Mouse (Mus musculus): ENCODE measurements around the gene Tor1b. TPM values are rescaled to one million over a fixed set of nuclear protein-coding genes. Genes with fewer than 3 reads are reported as not detected.

Gene Tor1b
- total and polyA plus RNA-seq, 3 experiments: 17.1 to 26.4 (median 23.9) TPM

DNA sequence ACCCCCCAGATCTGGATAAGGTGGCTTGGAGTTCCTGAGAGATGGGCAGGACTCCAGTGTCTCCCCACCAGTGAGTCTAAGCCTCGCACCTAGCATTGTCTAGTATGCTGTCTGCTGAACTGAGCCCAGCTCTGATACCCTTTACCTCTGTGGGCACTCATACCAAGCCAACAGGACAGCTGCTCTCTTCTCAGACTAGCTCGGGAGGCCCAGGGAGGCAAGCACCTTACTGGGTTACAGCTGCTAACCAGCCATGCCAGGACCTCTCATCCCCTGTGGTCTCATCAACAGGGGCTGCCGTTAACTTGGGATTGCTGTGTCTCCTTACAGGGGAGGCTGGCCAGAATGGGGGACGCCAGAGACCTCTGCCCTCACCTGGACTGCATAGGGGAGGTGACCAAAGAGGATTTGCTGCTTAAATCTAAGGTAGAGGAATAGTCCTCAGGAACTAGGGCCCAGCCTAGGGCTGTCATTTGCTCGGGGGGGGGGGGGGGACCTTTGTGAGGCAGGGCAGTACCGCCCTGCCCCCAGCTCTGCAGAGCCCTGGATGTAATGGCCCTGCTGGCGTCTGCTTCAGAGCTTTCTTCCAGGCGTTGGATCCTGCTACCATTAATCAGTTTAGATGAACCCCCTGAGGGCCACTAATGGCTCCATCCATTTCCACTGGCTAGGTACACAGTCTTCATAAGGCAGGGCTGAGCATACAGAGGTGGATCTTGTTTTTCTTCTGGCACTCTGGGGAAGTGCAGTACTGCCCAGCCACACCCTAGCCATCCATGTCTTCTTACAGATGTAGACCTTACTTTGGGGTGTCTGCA is 45.9 kb downstream of the Tor1b start:
- TF ChIP-seq EP300 (IDR thresholded peaks at IDR 0.05; ENCODE audit: insufficient read depth, low read depth, low read length) (no peak), POLR2A (IDR thresholded peaks at IDR 0.05; ENCODE audit: insufficient read depth, low read depth, low read length) (no peak), CTCF (IDR thresholded peaks at IDR 0.05) (no peak)
- Histone ChIP-seq H3K27me3 (ENCODE audit: control insufficient read depth, insufficient read depth, low read length) (no peaks in the 10 kb centered on the region), H3K4me3 (no peak overlapping the region), H3K27ac (no peak overlapping the region), H3K79me2 (replicated peaks; ENCODE audit: control insufficient read depth, insufficient read depth, low read length) (no peaks in the 10 kb centered on the region), H3K36me3 (ENCODE audit: control insufficient read depth, insufficient read depth, low read length) (no peaks in the 10 kb centered on the region), H3K4me1 (ENCODE audit: control insufficient read depth, insufficient read depth, low read length) (no peaks in the 10 kb centered on the region), H3K9ac (ENCODE audit: low read depth, low read length) (no peak overlapping the region)
- 84% methylated on average over 8 of the region's 8 CpGs for WGBS
- intact Hi-C loops (cut with DNase I): no loop called here
- no peak for DNase-seq

DNA sequence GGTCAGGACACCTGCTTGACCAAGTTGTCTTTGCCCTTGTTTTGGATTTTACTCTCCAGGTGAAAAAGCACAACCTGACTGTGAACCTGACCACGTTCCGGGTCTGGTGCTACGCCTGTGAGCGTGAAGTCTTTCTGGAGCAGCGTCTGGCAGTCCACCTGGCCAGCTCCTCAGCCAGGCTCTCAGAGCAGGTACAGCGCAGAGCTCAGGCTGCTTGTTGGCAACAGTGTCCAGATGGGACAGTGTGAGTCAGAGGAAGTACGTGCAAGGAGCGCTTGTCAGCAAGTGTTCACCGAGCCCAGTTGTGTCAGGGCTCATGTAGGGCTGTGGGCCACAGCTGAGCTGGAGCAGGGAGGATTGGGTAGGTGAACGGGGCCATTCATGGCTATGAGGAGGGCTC is 50.1 kb downstream of the Tor1b start:
- TF ChIP-seq POLR2A (IDR thresholded peaks at IDR 0.05; ENCODE audit: insufficient read depth, low read depth, low read length): no peak
- no peak for TF ChIP-seq EP300 (IDR thresholded peaks at IDR 0.05; ENCODE audit: insufficient read depth, low read depth, low read length)
- TF ChIP-seq CTCF (IDR thresholded peaks at IDR 0.05): no peak
- Histone ChIP-seq H3K4me3 (no peak overlapping the region), H3K79me2 (replicated peaks; ENCODE audit: control insufficient read depth, insufficient read depth, low read length) (no peaks in the 10 kb centered on the region), H3K27me3 (ENCODE audit: control insufficient read depth, insufficient read depth, low read length) (no peaks in the 10 kb centered on the region), H3K36me3 (ENCODE audit: control insufficient read depth, insufficient read depth, low read length) (no peaks in the 10 kb centered on the region), H3K9ac (ENCODE audit: low read depth, low read length) (no peak overlapping the region), H3K27ac (no peak overlapping the region), H3K4me1 (ENCODE audit: control insufficient read depth, insufficient read depth, low read length) (0 out of 2 replicates have a peak, but pooled peaks cover 1% of the 10 kb centered on the region)
- WGBS: 85% methylated on average over 10 of the region's 10 CpGs
- intact Hi-C loops (cut with DNase I): no loop called here
- DNase-seq: no peak

DNA sequence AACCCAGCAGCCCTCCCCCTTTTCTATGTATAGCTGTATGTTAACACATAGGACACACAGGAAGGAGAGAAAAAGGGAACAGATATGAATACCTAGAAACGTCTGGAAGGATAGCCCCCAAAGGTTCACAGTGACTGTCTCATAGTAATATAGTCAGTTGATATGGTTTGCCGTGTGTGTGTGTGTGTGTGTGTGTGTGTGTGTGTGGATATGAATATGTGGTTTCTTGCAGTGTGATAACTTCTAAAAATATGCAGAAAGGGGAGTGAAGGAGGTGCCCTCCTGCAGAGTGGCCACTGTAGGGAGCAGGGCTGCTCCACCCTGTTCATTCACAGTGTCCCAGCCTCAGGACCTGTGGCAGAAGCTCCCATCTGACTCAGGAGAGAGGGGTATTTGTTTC is 52.7 kb downstream of the Tor1b start:
- TF ChIP-seq POLR2A (IDR thresholded peaks at IDR 0.05; ENCODE audit: insufficient read depth, low read depth, low read length) (no peak), EP300 (IDR thresholded peaks at IDR 0.05; ENCODE audit: insufficient read depth, low read depth, low read length) (no peak), CTCF (IDR thresholded peaks at IDR 0.05) (no peak)
- Histone ChIP-seq H3K9ac (ENCODE audit: low read depth, low read length) (no peak overlapping the region), H3K36me3 (ENCODE audit: control insufficient read depth, insufficient read depth, low read length) (no peaks in the 10 kb centered on the region), H3K4me1 (ENCODE audit: control insufficient read depth, insufficient read depth, low read length) (0 out of 2 replicates have a peak, but pooled peaks cover 1% of the 10 kb centered on the region), H3K4me3 (no peak overlapping the region), H3K27ac (no peak overlapping the region), H3K79me2 (replicated peaks; ENCODE audit: control insufficient read depth, insufficient read depth, low read length) (no peaks in the 10 kb centered on the region), H3K27me3 (ENCODE audit: control insufficient read depth, insufficient read depth, low read length) (no peaks in the 10 kb centered on the region)
- DNase-seq: no peak
- intact Hi-C loops (cut with DNase I): no loop called here
- WGBS: 43% methylated on average over 2 of the region's 2 CpGs

DNA sequence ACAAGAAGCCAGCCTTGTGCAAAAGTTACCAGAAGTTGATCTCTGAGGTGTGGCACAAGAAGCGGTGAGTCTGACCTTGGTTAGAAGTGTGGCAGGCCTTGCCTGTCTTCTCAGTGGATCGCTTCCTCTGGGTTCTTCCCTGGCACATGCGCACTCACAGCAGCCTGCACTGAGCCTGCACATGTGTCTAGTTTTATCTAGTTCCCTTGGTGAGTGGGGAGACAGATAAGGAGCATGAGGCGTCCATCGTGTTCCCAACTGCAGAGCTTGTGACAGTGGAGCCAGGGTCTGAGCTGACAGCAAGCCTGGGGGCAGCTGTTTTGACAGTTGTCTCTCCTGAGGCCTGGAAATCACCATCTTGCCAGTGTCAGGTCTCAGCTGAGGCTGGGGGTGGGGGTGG is 53.7 kb downstream of the Tor1b start:
- H3K4me3 ChIP-seq: no peak overlapping the region
- no peaks in the 10 kb centered on the region for H3K36me3 ChIP-seq (ENCODE audit: control insufficient read depth, insufficient read depth, low read length)
- H3K4me1 ChIP-seq (ENCODE audit: control insufficient read depth, insufficient read depth, low read length): 0 out of 2 replicates have a peak, but pooled peaks cover 1% of the 10 kb centered on the region
- intact Hi-C loops (cut with DNase I): no loop called here
- H3K27ac ChIP-seq: peak overlapping the region; percentile 55
- no peaks in the 10 kb centered on the region for H3K27me3 ChIP-seq (ENCODE audit: control insufficient read depth, insufficient read depth, low read length)
- H3K9ac ChIP-seq (ENCODE audit: low read depth, low read length): no peak overlapping the region
- peak; percentile 45 to 70 for DNase-seq
- no peaks in the 10 kb centered on the region for H3K79me2 ChIP-seq (replicated peaks; ENCODE audit: control insufficient read depth, insufficient read depth, low read length)
- TF ChIP-seq CTCF (IDR thresholded peaks at IDR 0.05) (no peak), POLR2A (IDR thresholded peaks at IDR 0.05; ENCODE audit: insufficient read depth, low read depth, low read length) (peak; percentile 57; the same call in 1 of the 2 replicates), EP300 (IDR thresholded peaks at IDR 0.05; ENCODE audit: insufficient read depth, low read depth, low read length) (peak; percentile 81)
- WGBS: 20% methylated on average over 5 of the region's 5 CpGs

DNA sequence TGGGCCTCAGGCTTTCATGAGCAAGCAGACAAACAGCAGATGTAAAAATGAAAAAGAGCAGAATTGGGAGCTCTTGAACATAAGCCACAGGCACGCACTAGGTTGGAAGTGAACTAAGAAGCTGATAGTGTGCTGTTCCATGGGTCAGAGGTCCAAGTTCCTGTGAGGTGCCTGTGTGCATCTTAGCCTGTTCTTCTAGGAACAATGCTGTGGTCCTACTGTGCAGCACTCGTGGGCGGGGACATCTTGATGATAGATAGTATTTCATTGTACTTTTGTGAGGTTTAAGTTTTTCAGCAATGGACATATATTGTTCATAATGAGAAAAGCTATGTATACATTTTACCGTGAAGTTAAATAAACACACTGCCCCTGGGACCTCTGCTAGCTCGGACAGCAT is 54.4 kb downstream of the Tor1b start:
- Histone ChIP-seq H3K9ac (ENCODE audit: low read depth, low read length) (no peak overlapping the region), H3K79me2 (replicated peaks; ENCODE audit: control insufficient read depth, insufficient read depth, low read length) (no peaks in the 10 kb centered on the region), H3K27ac (no peak overlapping the region; the same call in 1 of the 2 replicates), H3K27me3 (ENCODE audit: control insufficient read depth, insufficient read depth, low read length) (no peaks in the 10 kb centered on the region), H3K4me1 (ENCODE audit: control insufficient read depth, insufficient read depth, low read length) (0 out of 2 replicates have a peak, but pooled peaks cover 1% of the 10 kb centered on the region), H3K36me3 (ENCODE audit: control insufficient read depth, insufficient read depth, low read length) (no peaks in the 10 kb centered on the region), H3K4me3 (no peak overlapping the region)
- intact Hi-C loops (cut with DNase I): no loop called here
- 74% methylated on average over 5 of the region's 5 CpGs for WGBS
- DNase-seq: no peak
- TF ChIP-seq CTCF (IDR thresholded peaks at IDR 0.05): no peak

Other genes with a start within 250 kb of the Tor1b start
- gene 1700001O22Rik, start 149.3 kb upstream of the Tor1b start, total RNA-seq (2021): 1 to 10 TPM in 1 of 2 experiments, under 1 TPM in 1; 0.52 to 1.3 TPM
- 0.73 and 1.1 TPM in 2 replicates for gene 1700001O22Rik, start 149.3 kb upstream of the Tor1b start, polyA plus RNA-seq (2012; rRNA removed)
- gene Ntmt1, start 145.1 kb upstream of the Tor1b start, total RNA-seq (2021): 10 to 100 TPM; 22.0 to 27.3 TPM
- gene Ntmt1, start 145.1 kb upstream of the Tor1b start, polyA plus RNA-seq (2012; rRNA removed): 27.4 and 30.2 TPM in 2 replicates
- gene Asb6, start 122.6 kb upstream of the Tor1b start, total RNA-seq (2021): 1 to 10 TPM; 7.8 to 8.1 TPM
- gene Asb6, start 122.6 kb upstream of the Tor1b start, polyA plus RNA-seq (2012; rRNA removed): 12.8 and 13.6 TPM in 2 replicates
- gene Prrx2, start 118.0 kb upstream of the Tor1b start, total RNA-seq (2021): under 1 TPM; 0.75 to 0.84 TPM
- gene Prrx2, start 118.0 kb upstream of the Tor1b start, polyA plus RNA-seq (2012; rRNA removed): 1.6 and 2.4 TPM in 2 replicates
- gene Ptges, start 23.1 kb upstream of the Tor1b start, total RNA-seq (2021): 1 to 10 TPM; 2.5 to 2.8 TPM
- gene Ptges, start 23.1 kb upstream of the Tor1b start, polyA plus RNA-seq (2012; rRNA removed): 4.8 and 6.6 TPM in 2 replicates
- gene Tor1a, start 15.0 kb downstream of the Tor1b start, total RNA-seq (2021): 10 to 100 TPM in 1 of 2 experiments, 1 to 10 TPM in 1; 9.6 to 10.4 TPM
- gene Tor1a, start 15.0 kb downstream of the Tor1b start, polyA plus RNA-seq (2012; rRNA removed): 11.3 and 14.3 TPM in 2 replicates
- 10 to 100 TPM; 20.6 to 21.7 TPM for gene BC005624, start 29.2 kb downstream of the Tor1b start, total RNA-seq (2021)
- gene BC005624, start 29.2 kb downstream of the Tor1b start, polyA plus RNA-seq (2012; rRNA removed): 14.7 and 25.0 TPM in 2 replicates
- gene Usp20, start 29.3 kb downstream of the Tor1b start, total RNA-seq (2021): 10 to 100 TPM; 50.8 to 55.0 TPM
- gene Usp20, start 29.3 kb downstream of the Tor1b start, polyA plus RNA-seq (2012; rRNA removed): 43.9 and 51.7 TPM in 2 replicates
- gene Fnbp1, start 189.0 kb downstream of the Tor1b start, total RNA-seq (2021): 10 to 100 TPM; 49.0 to 53.6 TPM
- gene Fnbp1, start 189.0 kb downstream of the Tor1b start, polyA plus RNA-seq (2012; rRNA removed): 40.3 and 46.1 TPM in 2 replicates
- 10 to 100 TPM; 29.0 to 30.9 TPM for gene Gpr107, start 199.4 kb downstream of the Tor1b start, total RNA-seq (2021)
- 16.0 and 32.3 TPM in 2 replicates for gene Gpr107, start 199.4 kb downstream of the Tor1b start, polyA plus RNA-seq (2012; rRNA removed)

All from heart, adult 2 months (tissue).